Mouse (Mus musculus) MEL (cell line): ENCODE data around the gene Olfr545.

Source experiments
- E2F4 ChIP-seq: IDR thresholded peaks from 2 replicates; pipeline ENCODE4 v1.6.1; 2011; ENCODE audit warnings: low read depth, low read length, improper control_type of control experiment, borderline replicate concordance
- TAL1 ChIP-seq: IDR thresholded peaks from 2 replicates; pipeline ENCODE4 v1.6.1; 2012; ENCODE audit warnings: mild to moderate bottlenecking, inconsistent platforms, low read length, moderate library complexity, mixed read lengths

DNA sequence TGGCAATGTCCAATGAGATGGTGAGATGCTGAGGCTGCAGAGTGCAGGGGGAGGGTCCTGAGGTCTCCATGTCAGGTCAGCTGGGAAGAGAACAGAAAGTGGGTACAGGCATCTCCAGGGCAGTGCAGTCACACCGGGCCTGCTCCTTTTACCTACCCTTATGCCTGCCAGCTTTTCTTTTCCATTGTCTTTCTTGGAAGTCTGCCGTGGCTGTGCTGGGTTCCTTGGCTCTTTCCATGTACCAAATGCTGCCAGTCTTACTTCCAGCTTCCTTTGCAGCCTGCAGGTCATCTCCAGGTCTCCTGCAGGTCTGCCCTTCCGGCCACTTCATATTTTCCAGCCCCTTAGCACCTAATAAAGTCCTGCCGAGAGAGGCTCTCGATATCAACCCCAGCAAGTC, 2.6 kb upstream of the Olfr545 start:
- TF ChIP-seq TAL1 (no peak), E2F4 (no peak)
